Mouse (Mus musculus) T-helper 1 cell (primary cell): Measurements from ENCODE around the gene Gm14781.
"Not testable (repeated sequence)": the region's sequence is repeated elsewhere in the genome, so short reads cannot be mapped to it uniquely, and the experiment has no call there.

Experiments
- in situ Hi-C: fragments of 300-600 bp; cut with MboI, MseI; formaldehyde crosslinking; loops from one replicate; pipeline ENCODE4 v1.15.1; 2025; ENCODE audit warnings: high pct_unique_total_duplicates

Gm14781 gene

DNA sequence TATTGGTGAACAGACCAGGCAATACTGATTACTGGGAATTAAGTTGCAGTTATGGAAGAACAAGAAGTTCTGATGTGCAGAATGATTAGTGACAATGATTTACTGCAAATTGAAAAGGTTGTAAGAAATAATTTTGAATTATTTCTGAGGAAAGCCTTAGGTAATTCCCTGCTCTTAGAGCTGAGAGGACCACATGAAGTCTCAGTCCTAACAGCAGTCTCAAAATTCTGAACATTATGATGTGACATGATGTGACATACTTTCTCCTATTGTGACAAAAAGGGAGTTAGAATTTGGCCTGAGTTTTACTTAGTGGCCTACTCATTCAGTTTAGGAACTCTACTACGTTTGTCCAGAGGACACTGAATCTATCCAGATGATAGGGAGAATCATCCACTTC, at the start of gene Gm14781:
Gene Gm14781, plus strand, starts transcription at position 301 of the 400 bp plus-strand sequence.
- in situ Hi-C loops: not testable (repeated sequence)

DNA sequence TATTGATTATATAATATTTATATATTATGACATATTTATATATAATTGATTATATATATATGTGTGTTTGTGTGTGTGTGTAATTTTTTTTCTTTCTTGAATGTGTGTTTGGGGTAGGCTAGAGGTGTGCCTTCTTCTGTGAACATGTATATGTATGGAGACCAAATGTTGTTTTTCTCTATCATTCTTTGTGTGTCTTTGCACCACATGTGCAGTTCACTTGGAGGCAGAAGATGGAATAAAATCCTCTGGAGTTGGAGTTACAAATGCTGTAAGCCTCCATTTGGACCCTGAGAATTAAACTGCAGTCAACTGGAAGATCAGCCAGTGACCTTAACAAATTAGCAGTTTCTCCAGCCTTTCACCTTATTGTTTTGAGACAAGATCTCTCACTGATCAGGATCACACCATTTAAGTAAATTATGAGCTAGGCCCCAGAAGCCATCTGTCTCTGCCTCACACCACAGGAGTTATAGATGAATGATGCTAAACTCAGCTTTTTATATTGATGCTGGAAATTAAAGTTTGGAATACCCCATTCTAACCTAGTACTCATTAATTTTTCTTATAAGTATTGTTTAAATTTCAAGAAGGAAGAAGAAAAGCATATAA, 23.1 kb downstream of the Gm14781 start:
- in situ Hi-C loops: not testable (repeated sequence)
